Mouse (Mus musculus): ENCODE data around the gene Foxe3.

Gene Foxe3

GRCm38 (mm10) chr4:114917091-114917490 lies 8.7 kb downstream of the Foxe3 start:
- DNase-seq (ENCODE audit: low spot score in 2 of 2): no peak

GRCm38 (mm10) chr4:114916056-114916455 lies 9.8 kb downstream of the Foxe3 start:
- DNase-seq (ENCODE audit: low spot score in 2 of 2): no peak

GRCm38 (mm10) chr4:114913594-114913962 lies 12.2 kb downstream of the Foxe3 start:
- DNase-seq (ENCODE audit: low spot score in 2 of 2): no peak

GRCm38 (mm10) chr4:114912705-114913593 lies 12.9 kb downstream of the Foxe3 start:
- DNase-seq (ENCODE audit: low spot score in 2 of 2): no peak

- no peak for DNase-seq (ENCODE audit: low spot score in 2 of 2)
Measured at GRCm38 (mm10) chr4:114909602-114910484, 16.0 kb downstream of the Foxe3 start.

GRCm38 (mm10) chr4:114908829-114909601 lies 16.8 kb downstream of the Foxe3 start, which contains the start of gene Foxd2:
TSS of gene Foxd2 (minus strand) at chr4:114908873.
- DNase-seq (ENCODE audit: low spot score in 2 of 2): no peak

- no peak for DNase-seq (ENCODE audit: low spot score in 2 of 2)
Measured at GRCm38 (mm10) chr4:114907951-114908828, 17.6 kb downstream of the Foxe3 start.

- no peak for DNase-seq (ENCODE audit: low spot score in 2 of 2)
Measured at GRCm38 (mm10) chr4:114907056-114907917, 18.5 kb downstream of the Foxe3 start.

- DNase-seq (ENCODE audit: low spot score in 2 of 2): no peak
Measured at GRCm38 (mm10) chr4:114905969-114906680, 19.7 kb downstream of the Foxe3 start.

GRCm38 (mm10) chr4:114905501-114905900 lies 20.3 kb downstream of the Foxe3 start:
- DNase-seq (ENCODE audit: low spot score in 2 of 2): no peak

- no peak for DNase-seq (ENCODE audit: low spot score in 2 of 2)
Measured at GRCm38 (mm10) chr4:114903422-114903782, 22.4 kb downstream of the Foxe3 start.

- DNase-seq (ENCODE audit: low spot score in 2 of 2): no peak
Measured at GRCm38 (mm10) chr4:114902641-114903421, 23.0 kb downstream of the Foxe3 start.

- no peak for DNase-seq (ENCODE audit: low spot score in 2 of 2)
Measured at GRCm38 (mm10) chr4:114901643-114902351, 24.0 kb downstream of the Foxe3 start.

GRCm38 (mm10) chr4:114900866-114901642 lies 24.8 kb downstream of the Foxe3 start:
- no peak for DNase-seq (ENCODE audit: low spot score in 2 of 2)

GRCm38 (mm10) chr4:114899885-114900284 lies 25.9 kb downstream of the Foxe3 start:
- no peak for DNase-seq (ENCODE audit: low spot score in 2 of 2)

- no peak for DNase-seq (ENCODE audit: low spot score in 2 of 2)
Measured at GRCm38 (mm10) chr4:114897853-114898252, 28.0 kb downstream of the Foxe3 start.

GRCm38 (mm10) chr4:114882232-114882631 lies 43.6 kb downstream of the Foxe3 start:
- no peak for DNase-seq (ENCODE audit: low spot score in 2 of 2)

All from frontal cortex, postnatal 25 days (tissue).